Comparison of ENCODE assay signal across 21 mouse cellular contexts in the genomic region with DNA sequence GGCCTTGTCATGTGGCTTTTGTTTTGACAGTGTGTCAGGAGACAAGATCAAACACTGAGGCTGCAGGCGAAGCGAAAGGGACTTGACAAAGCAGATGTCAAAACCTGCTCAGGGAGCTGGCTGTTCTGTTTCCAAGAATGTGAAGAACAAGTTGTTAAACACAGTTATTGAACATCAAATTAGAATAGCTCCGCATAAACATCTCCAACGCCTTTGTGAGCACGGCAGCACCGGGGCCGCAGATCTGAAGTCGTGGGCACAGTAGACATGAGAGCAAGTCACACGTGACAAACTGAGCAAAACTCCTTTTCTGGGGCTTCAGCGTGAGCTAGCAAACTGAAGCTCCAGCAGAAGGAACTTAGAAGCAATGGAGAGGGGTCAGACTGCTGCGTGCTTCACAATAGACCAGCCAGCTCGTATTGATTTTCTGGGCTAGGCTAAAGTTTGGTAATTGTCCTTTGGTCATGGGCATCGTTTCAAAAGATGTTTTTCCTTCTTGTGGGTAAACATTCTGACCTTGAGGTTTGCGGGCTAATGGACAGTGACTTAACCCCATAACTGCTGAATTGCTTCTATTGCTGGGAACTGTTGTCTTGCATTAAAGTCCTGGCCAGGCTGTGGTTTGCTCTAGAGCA. TPM values are rescaled to one million over a fixed set of nuclear protein-coding genes. Genes with fewer than 3 reads are reported as not detected.
A peak's percentile ranks its signal among the peaks of the same experiment; 100 is the strongest.
DNase-seq lines count a peak whose midpoint lies in the region; TF ChIP-seq lines count a peak whose summit lies in the region.
"Had no signal": no experiment of that assay in that cellular context is flagged by ENCODE, and none has a peak within 500 bp of the region (broad histone marks: within the 10 kb centered on the region; RNA-seq: fewer than 3 reads in every experiment).

No protein-coding gene starts in this region.

- 46% methylated on average over 14 of the region's 14 CpGs for WGBS in kidney, adult 2 months

- H3K4me1 ChIP-seq in cortical plate, adult 2 months (ENCODE audit: control insufficient read depth, insufficient read depth, low read length), result peaks cover 9% of the 10 kb centered on the region
- no peaks in the 10 kb centered on the region for H3K4me1 ChIP-seq in kidney, adult 2 months (ENCODE audit: control insufficient read depth, insufficient read depth, low read length)
- H3K4me1 ChIP-seq: heart, embryonic 12.5 days; hindbrain, embryonic 15.5 days; neural tube, embryonic 15.5 days had no signal

- DNase-seq in left cerebral cortex, adult 2 months (ENCODE audit: extremely low spot score in 1 of 2, low spot score in 2 of 2), result peak; percentile 24 to 56
- DNase-seq in left cerebral cortex, postnatal 10 days (ENCODE audit: extremely low spot score in 1 of 2, low spot score in 2 of 2), result no peak
- DNase-seq in ZHBTc4 (ENCODE audit: low read depth, low spot score), result peak; percentile 12
- peak; percentile 35 for DNase-seq in left cerebral cortex, postnatal 36 days (ENCODE audit: low spot score in 2 of 2)
- DNase-seq in embryo, embryonic 10 days (ENCODE audit: low spot score), result no peak
- no peak for DNase-seq in kidney, adult 2 months
- DNase-seq: adrenal gland, adult 8-10 months; kidney, adult 18-20 months; lung, postnatal 4 days had no signal

- TF ChIP-seq POLR2A in cortical plate, adult 2 months (IDR thresholded peaks at IDR 0.05; ENCODE audit: extremely low read depth, insufficient read depth, low read length), result 0 out of 2 replicates have a peak, but pooled peaks have one; percentile 23
- no peak for TF ChIP-seq POLR2A in kidney, adult 2 months (IDR thresholded peaks at IDR 0.05; ENCODE audit: low read depth, low read length)

- intact Hi-C loops in left cerebral cortex, adult 2 months (cut with DNase I), result no loop called here
- intact Hi-C loops in left cerebral cortex, postnatal 10 days (cut with DNase I), result no loop called here
- intact Hi-C loops in left cerebral cortex, postnatal 36 days (cut with DNase I), result no loop called here

- H3K36me3 ChIP-seq in kidney, adult 2 months (ENCODE audit: control insufficient read depth, insufficient read depth, low read length), result no peaks in the 10 kb centered on the region
- H3K36me3 ChIP-seq: heart, embryonic 12.5 days; hindbrain, embryonic 15.5 days; neural tube, embryonic 15.5 days had no signal

- no peak for TF ChIP-seq CTCF in left cerebral cortex, adult 2 months (IDR thresholded peaks at IDR 0.05)
- TF ChIP-seq CTCF in cortical plate, adult 2 months (IDR thresholded peaks at IDR 0.05; ENCODE audit: extremely low read depth, insufficient read depth, low read length), result no peak
- TF ChIP-seq CTCF in kidney, adult 2 months (conservative IDR thresholded peaks at IDR 0.05; ENCODE audit: insufficient read depth, insufficient read length, low read depth, low read length), result no peak

- no peak overlapping the region for H3K4me3 ChIP-seq in left cerebral cortex, adult 2 months
- H3K4me3 ChIP-seq in cortical plate, adult 2 months (ENCODE audit: insufficient read depth, low read length), result no peak overlapping the region
- H3K4me3 ChIP-seq in kidney, adult 2 months (ENCODE audit: insufficient read depth, low read depth, low read length), result no peak overlapping the region
- H3K4me3 ChIP-seq: erythroblast, embryonic 14.5 days; heart, embryonic 12.5 days; hindbrain, embryonic 15.5 days; neural tube, embryonic 15.5 days had no signal

- H3K27ac ChIP-seq in left cerebral cortex, adult 2 months, result peak overlapping the region; percentile 44
- peak overlapping the region; percentile 70; the same call in 1 of the 2 replicates for H3K27ac ChIP-seq in cortical plate, adult 2 months (ENCODE audit: insufficient read depth, low read length)
- H3K27ac ChIP-seq in kidney, adult 2 months (ENCODE audit: insufficient read depth, low read depth, low read length), result no peak overlapping the region
- H3K27ac ChIP-seq: hindbrain, embryonic 15.5 days; liver, embryonic 14.5 days; neural tube, embryonic 15.5 days; stomach, postnatal 0 days had no signal

- H3K27me3 ChIP-seq in kidney, adult 2 months (replicated peaks; ENCODE audit: control insufficient read depth, insufficient read depth, low read length), result no peaks in the 10 kb centered on the region
- H3K27me3 ChIP-seq: heart, embryonic 12.5 days; hindbrain, embryonic 15.5 days; neural tube, embryonic 15.5 days; Patski had no signal

RNA-seq across cellular contexts. Expression of a gene that starts 39.6 kb away (rescaled TPM):
- total RNA-seq in left cerebral cortex, adult 2 months (2021), result not detected
- total RNA-seq in left cerebral cortex, postnatal 10 days (2021), result not detected
- not detected in 2 replicates for polyA plus RNA-seq in cortical plate, adult 2 months (2012; rRNA removed)
- not detected for total RNA-seq in left cerebral cortex, postnatal 36 days (2021)
- 1.4 and 2.6 TPM in 2 replicates for polyA plus RNA-seq in kidney, adult 2 months (2012; rRNA removed)
- total RNA-seq: CH12.LX; layer of hippocampus, postnatal 14 days; monocyte, adult 5-6 weeks had no signal
- polyA plus RNA-seq: erythroblast, embryonic 14.5 days; heart, embryonic 12.5 days; hindbrain, embryonic 15.5 days; liver, embryonic 14.5 days; neural tube, embryonic 15.5 days; small intestine, adult 2 months; stomach, postnatal 0 days had no signal

Comparison
In these comparisons a context has a peak if more than half of its experiments do, and no peak if none do; other contexts are left out.
1. DNase-seq: peak in left cerebral cortex, adult 2 months (2 of 2), ZHBTc4 (single experiment) and left cerebral cortex, postnatal 36 days (2 of 2); none in left cerebral cortex, postnatal 10 days (0 of 2), embryo, embryonic 10 days (single experiment) and kidney, adult 2 months (single experiment).